Mouse (Mus musculus) thymus, adult 2 months (tissue): Measurements from ENCODE around the gene Zc3h7a.

Experiments
- CTCF ChIP-seq: fragments of 200-500 bp; IDR thresholded peaks from 2 replicates; pipeline ENCODE4 v1.5.1; 2012; ENCODE audit warnings: mild to moderate bottlenecking, control low read depth, low read length, moderate library complexity, borderline replicate concordance; ENCODE audit not compliant: control insufficient read depth, poor library complexity, insufficient read depth; ENCODE audit errors: extremely low read depth
- POLR2A ChIP-seq: fragments of 200-500 bp; IDR thresholded peaks from 2 replicates; pipeline ENCODE4 v1.6.1; 2012; ENCODE audit warnings: mild to moderate bottlenecking, low read length, control low read depth, moderate library complexity; ENCODE audit not compliant: control insufficient read depth, poor library complexity, insufficient read depth; ENCODE audit errors: extremely low read depth

- TF ChIP-seq CTCF (no peak), POLR2A (no peak)
These were observed 671 bp upstream of the Zc3h7a start for GRCm38 (mm10) chr16:11176884-11177244.
